Mouse (Mus musculus) regulatory T cell (primary cell): ENCODE results near the gene Cyp24a1.
"Not testable (repeated sequence)": the region's sequence is repeated elsewhere in the genome, so short reads cannot be mapped to it uniquely, and the experiment has no call there.

ENCODE experiments used
- in situ Hi-C: fragments of 300-600 bp; cut with MboI, MseI; formaldehyde crosslinking; loops from one replicate; pipeline ENCODE4 v1.15.1; 2025; ENCODE audit warnings: high pct_unique_total_duplicates

Cyp24a1 gene

GRCm38 (mm10) chr2:170496154-170496930 lies 603 bp downstream of the Cyp24a1 start, which contains the start of gene Pfdn4:
Pfdn4 (plus strand) TSS chr2:170496428.
- in situ Hi-C loops, result no loop called here

- in situ Hi-C loops, result no loop called here
These were observed 1.9 kb downstream of the Cyp24a1 start for GRCm38 (mm10) chr2:170494784-170495710.

- in situ Hi-C loops, result no loop called here
These were observed 8.9 kb downstream of the Cyp24a1 start for GRCm38 (mm10) chr2:170487890-170488502.

- in situ Hi-C loops, result no loop called here
These were observed 9.7 kb downstream of the Cyp24a1 start for GRCm38 (mm10) chr2:170487202-170487601.

- in situ Hi-C loops, result no loop called here
These were observed 13.0 kb downstream of the Cyp24a1 start for GRCm38 (mm10) chr2:170483914-170484313.

GRCm38 (mm10) chr2:170482019-170482540 lies 14.9 kb downstream of the Cyp24a1 start:
- in situ Hi-C loops, result no loop called here

GRCm38 (mm10) chr2:170476643-170477042 lies 20.3 kb downstream of the Cyp24a1 start:
- in situ Hi-C loops, result no loop called here

GRCm38 (mm10) chr2:170476215-170476614 lies 20.7 kb downstream of the Cyp24a1 start:
- in situ Hi-C loops, result no loop called here

- in situ Hi-C loops, result no loop called here
These were observed 21.8 kb downstream of the Cyp24a1 start for GRCm38 (mm10) chr2:170475164-170475563.

- in situ Hi-C loops, result no loop called here
These were observed 22.8 kb downstream of the Cyp24a1 start for GRCm38 (mm10) chr2:170474125-170474524.

- in situ Hi-C loops, result no loop called here
These were observed 26.4 kb downstream of the Cyp24a1 start for GRCm38 (mm10) chr2:170470591-170470990.

- in situ Hi-C loops, result no loop called here
These were observed 27.2 kb downstream of the Cyp24a1 start for GRCm38 (mm10) chr2:170469616-170470308.

- in situ Hi-C loops, result no loop called here
These were observed 28.9 kb downstream of the Cyp24a1 start for GRCm38 (mm10) chr2:170468009-170468408.

GRCm38 (mm10) chr2:170464817-170465216 lies 32.1 kb downstream of the Cyp24a1 start:
- in situ Hi-C loops, result no loop called here

- in situ Hi-C loops, result no loop called here
These were observed 35.3 kb downstream of the Cyp24a1 start for GRCm38 (mm10) chr2:170461652-170462051.

- in situ Hi-C loops, result loop anchor here (5.0 kb wide), 1 partner anchor 47 kb away; no protein-coding TSS in a partner anchor
These were observed 37.1 kb downstream of the Cyp24a1 start for GRCm38 (mm10) chr2:170459805-170460204.

- in situ Hi-C loops, result loop anchor here (5.0 kb wide), 1 partner anchor 48 kb away; no protein-coding TSS in a partner anchor
These were observed 37.8 kb downstream of the Cyp24a1 start for GRCm38 (mm10) chr2:170459183-170459582.

GRCm38 (mm10) chr2:170453809-170454208 lies 43.1 kb downstream of the Cyp24a1 start:
- in situ Hi-C loops, result not testable (repeated sequence)

- in situ Hi-C loops, result no loop called here
These were observed 46.0 kb downstream of the Cyp24a1 start for GRCm38 (mm10) chr2:170450933-170451332.

- in situ Hi-C loops, result no loop called here
These were observed 49.3 kb downstream of the Cyp24a1 start for GRCm38 (mm10) chr2:170447651-170448050.

GRCm38 (mm10) chr2:170446843-170447383 lies 50.0 kb downstream of the Cyp24a1 start:
- in situ Hi-C loops, result no loop called here
